Mouse (Mus musculus) yolk sac, embryonic 10.5 days (tissue): ENCODE results near the gene Cacna2d3.

Source experiments
- DNase-seq: peaks from one replicate; pipeline ENCODE4 v3.0.0-alpha.2; 2017; ENCODE audit warnings: low spot score

Gene Cacna2d3

GRCm38 (mm10) chr14:29391489-29391888 lies 330.2 kb downstream of the Cacna2d3 start:
- no peak for DNase-seq

GRCm38 (mm10) chr14:29387761-29388160 lies 333.9 kb downstream of the Cacna2d3 start:
- no peak for DNase-seq

- no peak for DNase-seq
Observed at GRCm38 (mm10) chr14:29385500-29385899, 336.2 kb downstream of the Cacna2d3 start.

DNA sequence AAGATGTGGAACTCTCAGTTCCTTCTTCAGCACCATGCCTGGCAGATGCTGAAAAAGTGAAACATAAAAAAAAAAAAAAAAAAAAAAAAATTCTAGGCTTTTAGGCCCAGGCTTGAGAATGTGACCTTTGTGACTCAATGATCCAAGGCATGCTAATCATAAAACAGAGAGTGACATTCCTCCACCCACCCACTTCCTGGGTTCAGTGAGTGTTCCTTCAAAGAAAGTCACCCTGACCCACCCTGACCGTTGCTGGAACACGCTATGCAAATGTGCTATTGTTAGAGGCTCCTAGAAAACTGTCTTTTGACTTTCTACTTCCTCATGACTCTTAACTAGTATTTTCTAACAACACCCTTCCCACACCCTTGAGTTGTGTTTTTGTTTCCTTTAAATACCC lies 338.9 kb downstream of the Cacna2d3 start:
- no peak for DNase-seq

DNA sequence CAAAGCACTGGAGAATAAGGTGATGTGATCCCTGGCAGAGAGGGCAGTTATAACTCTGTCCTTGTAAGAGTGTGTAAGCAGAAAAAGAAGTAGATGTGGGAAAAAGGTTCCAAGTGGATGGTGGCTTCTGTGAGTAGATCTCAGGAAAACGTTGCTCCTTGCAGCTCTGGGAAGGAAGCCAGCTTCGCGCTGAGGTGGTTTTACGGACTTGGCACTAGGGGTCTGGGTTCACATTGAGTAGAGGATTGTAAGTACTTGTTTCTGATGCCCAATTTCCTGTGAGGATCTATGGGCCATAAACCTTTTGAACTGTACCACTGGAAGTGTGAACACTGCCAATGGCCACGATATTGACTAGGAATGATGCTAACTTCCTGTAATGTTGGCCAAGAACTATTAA lies 354.8 kb downstream of the Cacna2d3 start:
- DNase-seq: no peak

- no peak for DNase-seq
Observed at GRCm38 (mm10) chr14:29362448-29362847, 359.2 kb downstream of the Cacna2d3 start.

DNA sequence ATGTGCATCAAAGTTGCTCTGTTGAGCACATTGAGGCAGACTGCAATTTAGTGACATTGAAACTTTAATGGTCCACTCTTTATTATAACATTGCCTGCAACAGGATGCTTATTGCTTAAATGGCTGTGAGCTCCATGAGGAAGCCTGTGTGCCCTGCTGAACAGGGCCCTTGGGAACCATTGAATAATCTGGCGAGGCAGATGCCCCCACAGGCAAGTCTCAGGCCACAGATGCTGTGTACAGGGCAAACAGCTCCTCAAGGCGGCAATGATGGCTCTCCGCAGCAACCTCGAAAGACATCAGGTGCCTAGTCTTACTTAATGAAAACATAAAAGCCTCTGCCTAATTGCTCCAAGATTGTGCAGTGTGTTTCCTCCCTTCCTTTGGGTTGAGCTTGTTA lies 371.0 kb downstream of the Cacna2d3 start:
- no peak for DNase-seq

DNA sequence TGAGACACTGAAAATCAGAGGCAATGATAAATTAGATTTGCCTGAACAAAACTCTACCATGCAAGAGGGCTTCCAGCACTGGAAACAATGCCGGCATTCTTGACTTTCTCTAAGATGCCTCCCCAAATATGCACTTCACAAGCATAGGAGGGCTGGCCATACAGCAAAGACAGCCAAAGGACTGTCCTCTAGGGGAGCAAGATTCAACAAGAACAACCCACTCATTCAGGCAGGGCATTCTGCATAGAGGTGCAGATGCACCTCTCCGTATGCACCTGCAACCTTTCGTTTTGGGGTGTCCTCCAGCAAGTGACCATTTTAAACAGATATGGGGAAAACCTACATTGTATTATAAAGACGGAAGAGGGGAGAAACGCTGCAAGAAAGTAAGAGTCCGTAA lies 380.1 kb downstream of the Cacna2d3 start:
- DNase-seq: no peak

DNA sequence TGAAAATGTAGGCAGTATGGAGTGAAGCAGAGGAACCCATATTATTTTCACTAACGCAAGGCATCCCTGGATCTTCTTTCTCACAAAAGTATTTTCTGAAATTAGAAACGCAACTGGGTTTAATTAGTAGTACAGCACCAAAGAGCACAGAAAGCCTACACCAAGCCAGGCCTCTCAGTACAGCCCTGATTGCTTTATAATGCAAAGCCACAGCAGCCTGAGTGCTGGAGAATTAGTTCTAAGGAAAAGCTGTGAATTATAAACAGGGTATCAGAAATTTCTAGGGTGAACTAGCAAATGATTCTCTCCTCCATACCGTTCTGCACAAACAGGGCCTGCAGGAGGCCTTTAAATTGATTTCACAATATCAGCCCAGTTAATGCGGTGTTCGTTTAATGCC lies 380.9 kb downstream of the Cacna2d3 start:
- no peak for DNase-seq

- no peak for DNase-seq
Observed at GRCm38 (mm10) chr14:29334897-29335296, 386.8 kb downstream of the Cacna2d3 start.

DNA sequence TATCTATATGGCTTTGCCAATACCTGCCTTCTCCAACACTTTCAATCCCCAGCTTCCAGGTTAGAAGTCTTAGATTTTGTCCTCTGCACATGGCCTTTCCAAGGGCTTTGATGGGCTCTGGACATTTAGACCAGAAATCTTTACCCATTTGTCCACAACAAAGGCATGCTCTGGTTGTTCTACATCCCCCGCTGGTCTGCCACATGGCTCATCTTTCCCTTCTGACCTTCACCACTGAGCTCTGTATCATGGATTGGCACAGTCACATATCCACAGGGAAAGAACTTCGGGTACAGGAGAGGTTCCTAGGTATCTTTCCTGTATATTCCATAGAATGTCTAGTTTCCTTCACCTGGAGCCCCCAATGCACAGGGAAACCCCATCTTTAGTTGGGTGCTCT lies 387.4 kb downstream of the Cacna2d3 start:
- DNase-seq: no peak

DNA sequence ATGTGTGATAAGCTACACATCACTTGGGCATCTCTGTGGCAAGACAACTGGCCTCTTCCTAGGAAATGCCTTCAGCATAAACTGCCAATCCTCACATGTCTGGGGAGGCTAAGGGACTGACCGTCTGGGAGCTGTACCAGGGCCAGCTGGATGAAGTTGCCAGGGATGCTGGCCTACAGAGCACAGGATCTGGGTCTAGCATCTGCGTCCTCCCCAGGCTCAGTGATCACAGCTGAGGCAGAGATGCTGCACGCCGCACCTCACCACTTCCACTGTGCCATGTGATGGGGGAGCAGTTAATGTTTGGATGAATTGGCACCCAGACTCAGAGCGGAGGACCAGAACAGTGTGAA lies 397.3 kb downstream of the Cacna2d3 start:
- no peak for DNase-seq

DNA sequence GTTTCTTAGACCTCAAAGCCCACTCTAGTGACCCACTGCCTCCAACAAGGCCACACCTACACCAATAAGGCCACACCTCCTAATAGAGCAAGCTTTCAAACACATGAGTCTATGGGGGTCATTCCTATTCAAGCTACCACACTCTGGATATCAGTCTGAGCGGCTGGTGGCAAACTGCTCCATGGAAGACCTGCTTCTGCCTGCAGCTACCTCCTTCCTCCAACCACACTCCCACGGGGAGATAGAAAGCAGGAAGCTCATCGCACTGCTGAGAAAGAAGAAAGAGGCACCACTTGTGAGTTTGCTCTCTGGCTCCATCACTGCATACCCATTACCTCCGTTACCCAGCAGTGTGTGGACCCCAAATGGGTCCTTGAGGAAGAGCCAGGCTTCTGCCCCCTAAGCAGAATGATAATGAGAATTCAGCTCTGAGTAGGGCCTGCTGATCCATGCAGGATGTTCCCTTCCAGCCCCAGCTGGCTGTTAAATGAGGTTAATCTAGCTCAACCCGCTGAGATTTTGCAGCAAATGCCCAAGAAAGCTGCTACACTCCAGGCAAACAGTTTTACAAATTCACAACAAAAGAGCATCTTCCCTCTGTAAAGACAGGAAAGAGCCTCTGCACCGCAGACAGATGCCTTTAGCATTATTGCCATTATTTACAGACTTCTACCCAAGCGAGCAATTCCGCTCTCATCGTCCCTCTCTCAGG lies 397.8 kb downstream of the Cacna2d3 start:
- no peak for DNase-seq

DNA sequence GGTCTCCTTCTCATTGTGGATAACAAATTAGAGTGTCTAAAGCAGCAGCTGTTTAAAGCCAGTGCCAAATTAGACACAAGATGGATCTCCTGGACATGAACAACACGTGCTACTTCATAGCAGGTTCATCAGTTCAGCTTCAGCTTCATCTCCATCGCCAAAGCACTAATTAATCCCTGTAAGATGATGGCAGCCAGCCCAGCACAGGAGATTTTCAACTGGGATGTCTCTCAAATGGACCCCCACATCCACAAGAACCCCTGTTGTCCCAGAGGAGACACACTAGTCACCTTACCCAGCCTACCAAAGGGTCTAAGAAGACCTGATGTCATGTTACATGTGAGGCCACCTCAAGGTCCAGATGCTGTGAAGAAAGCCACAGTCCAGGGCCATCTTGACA lies 408.2 kb downstream of the Cacna2d3 start:
- no peak for DNase-seq

DNA sequence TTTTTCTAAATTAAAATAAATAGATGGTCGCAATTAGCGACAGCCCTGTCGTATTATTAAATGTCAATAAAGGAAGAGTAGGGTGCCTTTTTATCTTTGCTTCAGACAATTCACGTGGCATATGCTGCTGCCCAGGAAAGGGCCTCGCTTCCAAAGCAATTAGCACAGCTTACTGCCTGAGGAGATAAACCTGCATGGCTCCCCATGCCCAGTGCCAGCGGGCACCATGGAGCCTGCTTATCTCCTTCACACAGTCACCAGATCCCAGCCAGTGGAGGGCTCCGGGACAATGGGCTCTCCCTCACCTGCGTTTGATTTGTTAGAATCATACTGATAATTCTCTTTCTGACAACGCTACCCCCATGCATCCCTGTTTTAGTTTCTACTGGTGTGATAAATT lies 416.0 kb downstream of the Cacna2d3 start:
- no peak for DNase-seq

DNA sequence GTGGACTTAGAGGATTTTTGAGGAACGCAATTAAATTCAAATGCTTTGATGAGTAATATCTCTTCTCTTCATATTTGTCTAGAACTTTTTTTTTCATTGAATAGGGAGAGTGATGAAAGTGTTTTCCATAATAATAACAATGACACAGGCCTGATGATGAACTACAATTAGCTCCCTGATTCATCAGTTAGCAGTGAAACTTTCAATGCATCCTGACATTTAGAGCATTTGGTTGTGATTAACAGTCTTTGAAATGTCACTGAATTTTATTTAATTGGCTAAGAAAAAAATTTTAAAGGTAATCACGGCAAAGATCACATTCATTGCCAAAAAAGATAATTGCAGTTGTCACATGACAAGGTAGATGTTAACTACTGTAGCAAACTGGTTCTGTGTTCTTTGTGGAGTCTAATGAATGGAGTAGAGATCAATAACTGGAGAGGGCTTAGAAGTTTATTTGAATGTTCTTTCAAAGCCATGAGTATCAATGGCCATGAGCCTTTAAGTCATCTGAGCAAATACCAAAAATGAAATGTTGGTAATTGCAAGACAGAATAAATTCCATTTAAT lies 425.4 kb downstream of the Cacna2d3 start:
- no peak for DNase-seq

DNA sequence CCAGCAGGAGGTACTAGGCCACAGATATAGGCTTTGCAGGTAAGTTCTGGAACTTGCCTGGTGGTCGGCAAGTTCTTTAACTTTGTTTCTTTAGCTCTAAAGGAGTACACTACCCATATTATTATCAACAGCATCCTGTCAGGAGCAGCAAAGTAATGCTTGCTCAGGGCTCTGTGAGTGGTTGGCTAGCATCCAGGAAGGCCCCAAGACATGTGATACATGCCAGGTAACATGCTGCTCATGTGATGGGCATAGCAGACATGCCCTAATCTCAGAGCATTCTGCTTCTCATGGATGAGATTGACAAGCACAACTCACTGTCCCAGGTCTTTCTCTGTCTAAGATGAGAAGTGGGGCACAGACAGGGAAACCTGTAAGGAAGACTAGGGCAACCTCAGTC lies 442.8 kb downstream of the Cacna2d3 start:
- no peak for DNase-seq

- no peak for DNase-seq
Observed at GRCm38 (mm10) chr14:29278401-29278800, 443.3 kb downstream of the Cacna2d3 start.

DNA sequence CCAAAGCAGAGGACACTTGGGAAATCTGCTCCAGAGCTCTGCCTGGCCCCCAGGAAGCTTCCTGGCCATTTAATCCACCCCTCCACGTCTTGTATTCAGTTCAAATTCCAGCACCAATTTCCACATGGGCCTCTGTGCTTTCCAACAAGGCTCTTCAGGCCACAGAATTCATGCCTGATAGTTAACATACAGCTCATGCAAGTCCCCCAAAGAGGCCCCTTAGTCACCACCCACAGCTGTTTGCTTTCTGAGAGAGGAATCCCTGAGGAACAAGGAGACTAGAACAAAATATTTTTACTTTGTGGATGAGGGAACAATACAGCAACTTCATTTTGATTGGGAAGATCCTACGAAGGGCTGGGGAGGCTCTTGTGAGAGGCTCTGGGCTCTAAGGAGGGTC lies 444.0 kb downstream of the Cacna2d3 start:
- DNase-seq: no peak

DNA sequence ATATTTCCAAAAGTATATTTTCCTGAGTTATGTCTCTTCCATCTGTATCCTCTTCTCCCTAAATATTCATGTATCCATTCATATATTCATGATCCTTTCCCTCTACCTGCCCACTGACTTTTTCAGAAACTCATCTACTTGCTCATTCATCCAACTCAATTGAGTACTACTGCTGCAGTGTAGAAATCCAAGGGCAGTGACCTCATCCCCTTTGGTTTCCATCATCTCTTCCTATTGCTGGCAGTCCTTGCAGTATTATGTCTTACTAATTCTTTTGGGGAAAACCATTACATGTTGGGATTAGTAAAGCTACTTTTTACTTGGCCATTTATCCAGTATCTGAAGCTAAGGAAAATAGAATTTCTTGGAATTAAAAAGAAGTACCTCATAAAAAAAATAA lies 447.8 kb downstream of the Cacna2d3 start:
- DNase-seq: no peak

DNA sequence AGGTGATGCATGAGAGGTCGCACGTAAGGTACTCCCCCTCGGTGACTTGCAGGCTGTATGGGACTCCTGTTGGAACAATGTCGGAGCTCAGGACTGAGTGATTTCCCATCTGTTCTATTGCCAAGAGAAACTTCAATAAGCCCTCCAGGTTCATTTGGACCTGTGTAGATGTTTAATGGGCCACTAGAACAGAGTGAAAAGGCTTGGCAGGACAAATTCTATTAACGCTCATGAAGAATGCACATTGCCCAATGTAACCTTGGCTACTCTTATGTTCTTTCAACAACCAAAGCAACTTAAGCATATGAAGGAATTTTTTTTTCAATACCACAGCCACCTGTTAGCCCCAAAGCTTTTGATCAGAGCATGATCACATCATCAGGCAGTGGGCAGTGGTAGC lies 451.1 kb downstream of the Cacna2d3 start:
- no peak for DNase-seq

GRCm38 (mm10) chr14:29269816-29270215 lies 451.8 kb downstream of the Cacna2d3 start:
- no peak for DNase-seq

DNA sequence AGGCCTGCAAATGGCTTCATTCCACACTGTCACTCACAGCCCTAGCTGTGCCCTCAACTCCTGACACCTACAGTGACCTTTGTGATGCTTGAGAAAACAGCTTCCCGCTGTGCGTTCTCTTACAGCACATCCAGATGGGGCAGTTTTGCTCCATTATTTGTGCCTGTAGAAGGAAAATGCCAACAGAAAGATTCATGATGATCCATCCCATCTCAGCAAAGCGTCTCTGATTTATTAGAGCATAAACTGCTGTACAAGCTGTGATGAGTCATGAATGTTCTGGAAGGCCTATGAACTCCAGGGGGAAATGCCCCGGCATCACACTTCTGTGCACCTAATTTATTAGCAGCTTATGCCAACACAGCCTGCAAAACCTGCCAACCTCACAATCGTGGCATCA lies 453.1 kb downstream of the Cacna2d3 start:
- no peak for DNase-seq

DNA sequence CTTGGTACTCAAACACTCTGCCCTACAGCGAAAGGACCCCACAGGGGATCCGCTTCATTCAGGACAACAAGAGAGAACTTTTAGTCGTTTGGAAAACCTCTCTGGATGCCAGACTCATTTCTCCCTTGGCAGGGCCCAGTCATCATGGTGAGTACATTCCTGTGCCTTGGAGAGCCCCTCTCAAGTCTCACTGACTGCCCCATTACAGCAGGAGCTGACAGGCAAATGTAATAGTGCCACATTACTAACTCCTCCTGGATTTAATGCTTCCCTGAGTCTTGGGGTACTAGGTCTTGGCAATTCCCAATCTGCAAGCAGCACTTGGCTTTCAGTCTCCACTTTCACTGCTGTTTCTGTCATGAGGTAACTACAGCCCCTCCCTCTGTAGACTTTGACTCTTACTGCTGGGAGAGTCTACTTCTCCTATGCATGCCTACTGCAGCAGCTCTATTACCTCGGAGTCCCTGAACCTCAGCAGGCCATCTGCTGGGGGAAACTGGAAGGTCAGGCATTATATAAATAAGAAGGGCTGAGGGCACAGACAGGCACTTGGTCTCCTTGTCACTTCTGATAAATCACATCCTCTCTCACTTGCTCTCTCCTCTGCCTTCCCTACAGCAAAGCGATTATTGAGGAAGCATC lies 454.3 kb downstream of the Cacna2d3 start:
- peak; percentile 8 for DNase-seq
